Mouse (Mus musculus): ENCODE results near the gene Psmd1. TPM values are rescaled to one million over a fixed set of nuclear protein-coding genes. Genes with fewer than 3 reads are reported as not detected.

Psmd1 gene
- polyA plus RNA-seq, 1 experiment: 89.0 TPM

GRCm38 (mm10) chr1:86174602-86175001, 110.4 kb downstream of the Psmd1 start:
- no peak for DNase-seq (ENCODE audit: low read depth)
- TF ChIP-seq POLR2A (IDR thresholded peaks at IDR 0.05; ENCODE audit: borderline replicate concordance, extremely low read depth, insufficient read depth, insufficient read length, poor library complexity, severe bottlenecking): no peak
- no peak for TF ChIP-seq CTCF (IDR thresholded peaks at IDR 0.05; ENCODE audit: borderline replicate concordance, extremely low read depth, insufficient read depth, insufficient read length)

GRCm38 (mm10) chr1:86176066-86176465, 111.9 kb downstream of the Psmd1 start:
- TF ChIP-seq CTCF (IDR thresholded peaks at IDR 0.05; ENCODE audit: borderline replicate concordance, extremely low read depth, insufficient read depth, insufficient read length): no peak
- TF ChIP-seq POLR2A (IDR thresholded peaks at IDR 0.05; ENCODE audit: borderline replicate concordance, extremely low read depth, insufficient read depth, insufficient read length, poor library complexity, severe bottlenecking): no peak
- DNase-seq (ENCODE audit: low read depth): no peak

GRCm38 (mm10) chr1:86178462-86179253, 114.5 kb downstream of the Psmd1 start:
- TF ChIP-seq POLR2A (IDR thresholded peaks at IDR 0.05; ENCODE audit: borderline replicate concordance, extremely low read depth, insufficient read depth, insufficient read length, poor library complexity, severe bottlenecking) (no peak), CTCF (IDR thresholded peaks at IDR 0.05; ENCODE audit: borderline replicate concordance, extremely low read depth, insufficient read depth, insufficient read length) (peak; percentile 99)

GRCm38 (mm10) chr1:86182004-86182709, 118.0 kb downstream of the Psmd1 start:
- no peak for TF ChIP-seq POLR2A (IDR thresholded peaks at IDR 0.05; ENCODE audit: borderline replicate concordance, extremely low read depth, insufficient read depth, insufficient read length, poor library complexity, severe bottlenecking)
- no peak for TF ChIP-seq CTCF (IDR thresholded peaks at IDR 0.05; ENCODE audit: borderline replicate concordance, extremely low read depth, insufficient read depth, insufficient read length)
- no peak for DNase-seq (ENCODE audit: low read depth)

More at GRCm38 (mm10) chr1:86178462-86179253, 114.5 kb downstream of the Psmd1 start:
- peak; percentile 89 for DNase-seq (ENCODE audit: low read depth)

GRCm38 (mm10) chr1:86183577-86184263, 119.5 kb downstream of the Psmd1 start:
- TF ChIP-seq POLR2A (IDR thresholded peaks at IDR 0.05; ENCODE audit: borderline replicate concordance, extremely low read depth, insufficient read depth, insufficient read length, poor library complexity, severe bottlenecking) (no peak), CTCF (IDR thresholded peaks at IDR 0.05; ENCODE audit: borderline replicate concordance, extremely low read depth, insufficient read depth, insufficient read length) (no peak)
- no peak for DNase-seq (ENCODE audit: low read depth)

- TF ChIP-seq CTCF (IDR thresholded peaks at IDR 0.05; ENCODE audit: borderline replicate concordance, extremely low read depth, insufficient read depth, insufficient read length) (no peak), POLR2A (IDR thresholded peaks at IDR 0.05; ENCODE audit: borderline replicate concordance, extremely low read depth, insufficient read depth, insufficient read length, poor library complexity, severe bottlenecking) (no peak)
Observed at GRCm38 (mm10) chr1:86186762-86187161, 122.6 kb downstream of the Psmd1 start.

GRCm38 (mm10) chr1:86187856-86188255, 123.7 kb downstream of the Psmd1 start:
- DNase-seq (ENCODE audit: low read depth): no peak
- no peak for TF ChIP-seq POLR2A (IDR thresholded peaks at IDR 0.05; ENCODE audit: borderline replicate concordance, extremely low read depth, insufficient read depth, insufficient read length, poor library complexity, severe bottlenecking)

More at GRCm38 (mm10) chr1:86186762-86187161, 122.6 kb downstream of the Psmd1 start:
- no peak for DNase-seq (ENCODE audit: low read depth)

GRCm38 (mm10) chr1:86188271-86188670, 124.1 kb downstream of the Psmd1 start:
- TF ChIP-seq CTCF (IDR thresholded peaks at IDR 0.05; ENCODE audit: borderline replicate concordance, extremely low read depth, insufficient read depth, insufficient read length): no peak
- no peak for TF ChIP-seq POLR2A (IDR thresholded peaks at IDR 0.05; ENCODE audit: borderline replicate concordance, extremely low read depth, insufficient read depth, insufficient read length, poor library complexity, severe bottlenecking)
- no peak for DNase-seq (ENCODE audit: low read depth)

Other genes starting within 250 kb of the Psmd1 start
- gene Itm2c, start 170.1 kb upstream of the Psmd1 start, polyA plus RNA-seq (2012; rRNA removed): 160 and 168 TPM in 2 replicates
- gene 4933407L21Rik, start 135.9 kb upstream of the Psmd1 start, polyA plus RNA-seq (2012; rRNA removed): 6.9 and 7.5 TPM in 2 replicates
- 0.01 TPM in 1 of 2 replicates, not detected in the other for gene Gpr55, start 103.4 kb upstream of the Psmd1 start, polyA plus RNA-seq (2012; rRNA removed)
- gene Spata3, start 47.6 kb upstream of the Psmd1 start, polyA plus RNA-seq (2012; rRNA removed): 0.14 and 0.29 TPM in 2 replicates
- 7.7 and 9.4 TPM in 2 replicates for gene 2810459M11Rik, start 18.5 kb upstream of the Psmd1 start, polyA plus RNA-seq (2012; rRNA removed)
- gene Htr2b, start 47.6 kb downstream of the Psmd1 start, polyA plus RNA-seq (2012; rRNA removed): 0.03 TPM in 1 of 2 replicates, not detected in the other
- 0.74 and 1.3 TPM in 2 replicates for gene Gm21972, start 69.2 kb downstream of the Psmd1 start, polyA plus RNA-seq (2012; rRNA removed)
- 22.4 and 23.9 TPM in 2 replicates for gene Armc9, start 90.4 kb downstream of the Psmd1 start, polyA plus RNA-seq (2012; rRNA removed)
- gene B3gnt7, start 238.4 kb downstream of the Psmd1 start, polyA plus RNA-seq (2012; rRNA removed): 5.6 and 5.8 TPM in 2 replicates